Mouse (Mus musculus) granulocyte monocyte progenitor cell, adult 5-6 weeks (primary cell): ENCODE measurements around the gene Gm21650. TPM values are rescaled to one million over a fixed set of nuclear protein-coding genes. Genes with fewer than 3 reads are reported as not detected.
"Not testable (repeated sequence)": the region's sequence is repeated elsewhere in the genome, so short reads cannot be mapped to it uniquely, and the experiment has no call there.

Experiments used
- ATAC-seq: replicated peaks from 2 replicates; pipeline ENCODE4 v1.8.0; 2016; ENCODE audit warnings: mild to moderate bottlenecking, moderate TSS enrichment, inconsistent platforms; ENCODE audit not compliant: poor library complexity, severe bottlenecking
- total RNA-seq, 2 experiments: library from RNA; stranded (forward) in 1 of 2; stranded (reverse) in 1 of 2; fragments of 200-712, 200-1000 nt in 1 of 2; fragments of >200 nt in 1 of 2; fragmentation: Nextera tagmentation in 1 of 2; gene quantifications; 2 replicates each; pipeline ENCODE4 v1.2.3; 2014 to 2017

Gm21650 gene
- not detected in 2 replicates for total RNA-seq (2014; fragmentation: Nextera tagmentation)
- not detected in 2 replicates for total RNA-seq (2017)

DNA sequence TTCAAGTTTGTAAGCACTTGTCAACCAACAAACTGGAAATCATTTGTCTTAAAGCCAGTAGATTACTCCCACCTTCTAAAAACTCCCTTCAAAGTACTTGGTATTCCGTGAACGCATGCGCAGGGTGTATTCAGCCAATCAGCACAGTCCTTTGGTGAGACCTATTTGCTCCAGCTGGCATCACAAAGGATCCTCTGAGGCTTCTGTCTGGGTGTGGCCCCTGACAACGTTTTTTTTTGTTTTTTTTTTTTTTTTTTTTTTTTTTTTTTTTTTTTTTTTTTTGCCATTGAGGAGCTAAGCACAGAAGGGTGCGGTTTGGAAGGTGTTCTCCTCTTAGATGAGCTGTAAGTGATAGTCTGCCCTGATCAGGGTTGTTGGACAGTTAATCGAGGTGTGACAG, at the start of gene Gm21650:
Gene Gm21650, plus strand, starts transcription at position 301 of the 400 bp plus-strand sequence.
- not testable (repeated sequence) for ATAC-seq
